Mouse (Mus musculus) CH12.LX (cell line): ENCODE data around the gene Ccr2.

Experiments
- BHLHE40 ChIP-seq: IDR thresholded peaks from 2 replicates; pipeline ENCODE4 v1.6.1; 2011; ENCODE audit warnings: mild to moderate bottlenecking, low read depth, low read length, improper control_type of control experiment
- CTCF ChIP-seq, 2 experiments: IDR thresholded peaks in 1 of 2; conservative IDR thresholded peaks in 1 of 2; 2 replicates each; pipeline ENCODE4 v1.5.1; 2011 to 2012; ENCODE audit warnings: low read depth in 2 of 2, low read length in 2 of 2, improper control_type of control experiment in 1 of 2, inconsistent platforms in 1 of 2, mild to moderate bottlenecking in 1 of 2, moderate library complexity in 1 of 2
- ELF1 ChIP-seq: IDR thresholded peaks from 2 replicates; pipeline ENCODE4 v1.6.1; 2014; ENCODE audit warnings: low read depth, mild to moderate bottlenecking, inconsistent platforms, low read length, improper control_type of control experiment
- EP300 ChIP-seq: IDR thresholded peaks from 2 replicates; pipeline ENCODE4 v1.6.1; 2011; ENCODE audit warnings: low read length, improper control_type of control experiment
- JUN ChIP-seq: IDR thresholded peaks from 2 replicates; pipeline ENCODE4 v1.6.1; 2011; ENCODE audit warnings: low read depth, mild to moderate bottlenecking, low read length, improper control_type of control experiment, moderate library complexity; ENCODE audit not compliant: insufficient read depth
- POLR2A ChIP-seq: IDR thresholded peaks from 2 replicates; pipeline ENCODE4 v1.6.1; 2011; ENCODE audit warnings: low read depth, mild to moderate bottlenecking, improper control_type of control experiment, low read length
- SMC3 ChIP-seq: IDR thresholded peaks from 2 replicates; pipeline ENCODE4 v1.6.1; 2011; ENCODE audit warnings: low read depth, low read length, improper control_type of control experiment
- TBP ChIP-seq: conservative IDR thresholded peaks from 2 replicates; pipeline ENCODE4 v1.6.1; 2011; ENCODE audit warnings: low read depth, low read length, improper control_type of control experiment
- USF1 ChIP-seq: IDR thresholded peaks from 2 replicates; pipeline ENCODE4 v1.6.1; 2014; ENCODE audit warnings: low read depth, mild to moderate bottlenecking, inconsistent platforms, low read length, improper control_type of control experiment

- TF ChIP-seq BHLHE40 (no peak), EP300 (no peak), POLR2A (no peak), ELF1 (no peak), CTCF (conservative IDR thresholded peaks at IDR 0.05 in 1 of 2, IDR thresholded peaks at IDR 0.05 in 1 of 2; ENCODE audit: low read depth in 2 of 2, low read length in 2 of 2) (peak; percentile 48 to 89), TBP (no peak), SMC3 (peak; percentile 83), JUN (no peak), USF1 (no peak)
These were observed 26.6 kb downstream of the Ccr2 start for GRCm38 (mm10) chr9:124128379-124128778.
